Mouse (Mus musculus) forebrain, embryonic 16.5 days (tissue): Measurements from ENCODE around the gene Akt3. TPM values are rescaled to one million over a fixed set of nuclear protein-coding genes. Genes with fewer than 3 reads are reported as not detected.

Source experiments
- ATAC-seq: fragments of 200-750 bp; cut with Nextera tagmentation; 2 replicates; pipeline ENCODE4 v1.8.0; 2017; ENCODE audit warnings: mild to moderate bottlenecking, moderate library complexity
- H3K27ac ChIP-seq: fragments of 300-500 bp; sonication (generic); 2 replicates; pipeline ENCODE4 v1.5.1; 2014; ENCODE audit warnings: low read length, control low read depth
- H3K27me3 ChIP-seq: fragments of 300-500 bp; sonication (generic); replicated peaks from 2 replicates; pipeline ENCODE4 v1.6.1; 2014; ENCODE audit warnings: low read length; ENCODE audit not compliant: control insufficient read depth, insufficient read depth
- H3K36me3 ChIP-seq: fragments of 300-500 bp; sonication (generic); 2 replicates; pipeline ENCODE4 v1.6.1; 2014; ENCODE audit not compliant: control insufficient read depth, insufficient read depth
- H3K4me1 ChIP-seq: fragments of 300-500 bp; sonication (generic); replicated peaks from 2 replicates; pipeline ENCODE4 v1.6.1; 2014; ENCODE audit warnings: low read length; ENCODE audit not compliant: control insufficient read depth, insufficient read depth
- H3K4me2 ChIP-seq: fragments of 300-500 bp; sonication (generic); 2 replicates; pipeline ENCODE4 v1.6.1; 2014; ENCODE audit warnings: mild to moderate bottlenecking, low read length, control low read depth
- H3K4me3 ChIP-seq: fragments of 300-500 bp; sonication (generic); replicated peaks from 2 replicates; pipeline ENCODE4 v1.5.1; 2014; ENCODE audit warnings: mild to moderate bottlenecking, low read length, control low read depth
- H3K9ac ChIP-seq: fragments of 300-500 bp; sonication (generic); replicated peaks from 2 replicates; pipeline ENCODE4 v1.6.1; 2014; ENCODE audit warnings: low read depth, low read length, control low read depth
- H3K9me3 ChIP-seq: fragments of 300-500 bp; sonication (generic); 2 replicates; pipeline ENCODE4 v1.6.1; 2016; ENCODE audit warnings: low read length; ENCODE audit not compliant: control insufficient read depth
- WGBS: fragments of 180-500 bp; shearing (Covaris S2); extraction: QIAGEN DNeasy Blood & Tissue Kit; methylation state at CpG from one replicate; pipeline ENCODE4 v1.1.7; 2014; 5-methylcytosine and 5-hydroxymethylcytosine counted together
- polyA plus RNA-seq: library from polyadenylated mRNA; unstranded; fragments of >200 nt; fragmentation: Nextera tagmentation; extraction: Ambion mirVana; gene quantifications from 2 replicates; pipeline ENCODE4 v1.2.1, GENCODE M21; 2015

Gene Akt3
- polyA plus RNA-seq, 1 experiment from 2014 or later, result 40.6 TPM

DNA sequence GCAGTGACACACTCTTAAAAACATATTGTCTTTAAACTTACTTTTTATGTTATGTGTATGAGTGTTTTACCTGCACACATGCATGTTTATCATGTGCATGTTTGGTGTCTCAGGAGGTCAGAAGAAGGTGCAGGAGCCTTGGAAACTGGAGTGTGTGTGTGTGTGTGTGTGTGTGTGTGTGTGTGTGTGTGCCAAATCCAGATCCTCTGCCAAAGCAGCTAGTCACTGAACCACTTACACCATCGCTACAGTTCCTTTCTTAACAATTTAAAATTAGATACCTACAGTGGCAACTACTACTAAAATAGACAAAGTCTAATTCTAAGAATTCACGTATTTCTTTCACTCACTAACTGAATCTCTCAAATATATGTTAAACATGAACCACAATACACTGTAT is 209.2 kb downstream of the Akt3 start:
- Histone ChIP-seq H3K27me3 (no peaks in the 10 kb centered on the region), H3K36me3 (no peaks in the 10 kb centered on the region), H3K9ac (no peak overlapping the region), H3K4me3 (no peak overlapping the region), H3K4me2 (no peak overlapping the region), H3K9me3 (no peaks in the 10 kb centered on the region), H3K27ac (no peak overlapping the region), H3K4me1 (no peaks in the 10 kb centered on the region; the same call in 1 of the 2 replicates)
- WGBS, result 78% methylated on average over 2 of the region's 2 CpGs
- no peak for ATAC-seq

DNA sequence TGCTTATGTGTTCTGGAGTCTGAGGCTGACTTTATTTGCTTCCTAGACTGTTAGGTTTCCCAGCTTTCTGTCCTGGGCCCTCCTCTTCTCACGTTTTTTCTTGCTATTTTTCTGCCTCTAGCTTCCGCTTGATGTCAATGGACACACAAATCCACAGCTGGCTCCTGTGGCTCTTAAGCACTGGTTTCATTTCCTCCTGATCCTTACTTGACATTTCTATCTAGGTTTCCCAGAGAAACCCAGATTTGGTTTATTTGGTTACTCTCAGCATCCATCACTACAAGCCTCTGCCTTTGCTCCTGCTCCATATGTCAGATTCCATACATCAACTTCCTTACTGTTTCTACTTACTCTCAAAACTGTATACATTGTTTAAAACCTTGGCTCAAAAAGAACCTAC is 211.0 kb downstream of the Akt3 start:
- H3K4me2 ChIP-seq, result no peak overlapping the region
- no peak for ATAC-seq
- H3K36me3 ChIP-seq, result no peaks in the 10 kb centered on the region
- H3K4me1 ChIP-seq, result no peaks in the 10 kb centered on the region; the same call in 1 of the 2 replicates
- no peak overlapping the region for H3K9ac ChIP-seq
- H3K9me3 ChIP-seq, result no peaks in the 10 kb centered on the region
- H3K4me3 ChIP-seq, result no peak overlapping the region
- WGBS, result 81% methylated on average over 2 of the region's 2 CpGs
- H3K27ac ChIP-seq, result peak overlapping the region; percentile 32
- no peaks in the 10 kb centered on the region for H3K27me3 ChIP-seq

DNA sequence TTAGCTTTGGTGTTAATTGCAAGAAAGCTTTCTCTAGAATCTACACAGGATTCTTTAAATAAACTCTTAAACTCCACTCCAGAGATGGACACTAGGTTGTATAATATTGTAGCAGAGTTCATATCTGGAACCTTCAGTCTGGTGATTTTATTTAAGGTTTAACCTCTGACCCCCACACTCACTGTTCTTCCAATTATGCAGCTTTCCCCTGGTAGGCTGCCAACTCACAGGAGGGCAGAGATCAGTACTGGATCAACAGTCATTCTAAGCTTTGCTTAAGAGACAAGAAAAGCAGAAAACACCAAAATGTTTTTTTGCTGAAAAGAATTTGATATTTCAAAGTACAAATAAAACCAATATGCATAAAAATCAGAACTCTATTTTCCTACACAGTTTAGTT is 212.1 kb downstream of the Akt3 start:
- no peaks in the 10 kb centered on the region for H3K9me3 ChIP-seq
- no peak overlapping the region for H3K27ac ChIP-seq
- H3K4me1 ChIP-seq, result no peaks in the 10 kb centered on the region
- no peak overlapping the region for H3K9ac ChIP-seq
- H3K4me3 ChIP-seq, result no peak overlapping the region
- H3K4me2 ChIP-seq, result no peak overlapping the region
- ATAC-seq, result no peak
- H3K27me3 ChIP-seq, result no peaks in the 10 kb centered on the region
- H3K36me3 ChIP-seq, result no peaks in the 10 kb centered on the region

DNA sequence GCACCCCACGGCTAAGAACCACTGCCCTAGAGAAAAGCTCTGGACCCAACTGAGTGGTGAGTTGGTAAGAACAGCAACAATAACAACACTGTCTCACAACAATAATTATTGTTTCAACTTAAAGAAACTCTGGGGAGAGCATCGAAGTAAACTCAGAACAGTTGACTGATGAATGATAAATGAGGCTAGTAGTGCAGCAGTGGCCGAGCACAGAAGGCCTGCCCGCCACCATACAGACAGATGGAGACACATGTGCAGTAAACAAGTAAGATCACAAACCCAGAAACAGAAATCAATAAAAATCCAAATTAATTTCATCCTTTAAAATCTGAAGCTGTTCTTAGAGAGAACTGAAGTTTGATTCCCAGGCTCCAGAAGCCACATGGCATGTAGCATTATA is 217.9 kb downstream of the Akt3 start:
- WGBS, result 37% methylated on average over 4 of the region's 4 CpGs
- no peak overlapping the region for H3K9ac ChIP-seq
- H3K4me1 ChIP-seq, result no peaks in the 10 kb centered on the region; the same call in 1 of the 2 replicates
- H3K4me3 ChIP-seq, result no peak overlapping the region
- no peak for ATAC-seq
- H3K27ac ChIP-seq, result peak overlapping the region; percentile 31
- no peaks in the 10 kb centered on the region for H3K36me3 ChIP-seq
- H3K4me2 ChIP-seq, result no peak overlapping the region
- no peaks in the 10 kb centered on the region for H3K27me3 ChIP-seq
- H3K9me3 ChIP-seq, result no peaks in the 10 kb centered on the region

DNA sequence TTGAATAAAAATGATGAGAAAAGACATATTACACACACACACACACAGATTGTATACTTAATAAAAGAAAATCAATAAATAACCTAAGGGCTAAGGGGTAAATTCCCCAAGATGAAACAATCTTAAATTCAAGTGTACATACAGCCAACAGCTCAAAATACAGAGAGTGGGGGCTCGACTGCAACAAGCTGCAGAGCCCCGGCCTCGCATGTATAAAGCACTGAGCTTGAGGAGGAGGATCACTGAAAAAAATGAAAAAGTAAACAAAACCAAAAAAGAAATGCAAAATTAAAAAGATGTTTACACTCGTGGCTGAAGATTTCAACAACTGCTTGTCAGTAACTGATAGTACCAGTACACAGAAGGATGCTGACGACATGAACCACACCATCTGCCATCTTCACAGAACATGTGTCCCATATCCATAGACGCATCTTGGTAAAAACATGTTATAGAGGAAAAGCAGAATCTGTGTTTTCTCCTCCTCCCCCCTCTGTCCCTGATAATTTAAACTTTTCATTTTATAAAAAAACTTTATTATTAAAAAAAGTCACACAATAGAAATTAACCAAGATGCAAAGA is 218.8 kb downstream of the Akt3 start:
- H3K36me3 ChIP-seq, result no peaks in the 10 kb centered on the region
- no peak overlapping the region for H3K4me3 ChIP-seq
- peak; percentile 82 for ATAC-seq
- WGBS, result 41% methylated on average over 6 of the region's 6 CpGs
- H3K9ac ChIP-seq, result no peak overlapping the region
- no peaks in the 10 kb centered on the region for H3K9me3 ChIP-seq
- no peak overlapping the region for H3K4me2 ChIP-seq
- H3K4me1 ChIP-seq, result no peaks in the 10 kb centered on the region; the same call in 1 of the 2 replicates
- no peaks in the 10 kb centered on the region for H3K27me3 ChIP-seq
- H3K27ac ChIP-seq, result peak overlapping the region; percentile 84

DNA sequence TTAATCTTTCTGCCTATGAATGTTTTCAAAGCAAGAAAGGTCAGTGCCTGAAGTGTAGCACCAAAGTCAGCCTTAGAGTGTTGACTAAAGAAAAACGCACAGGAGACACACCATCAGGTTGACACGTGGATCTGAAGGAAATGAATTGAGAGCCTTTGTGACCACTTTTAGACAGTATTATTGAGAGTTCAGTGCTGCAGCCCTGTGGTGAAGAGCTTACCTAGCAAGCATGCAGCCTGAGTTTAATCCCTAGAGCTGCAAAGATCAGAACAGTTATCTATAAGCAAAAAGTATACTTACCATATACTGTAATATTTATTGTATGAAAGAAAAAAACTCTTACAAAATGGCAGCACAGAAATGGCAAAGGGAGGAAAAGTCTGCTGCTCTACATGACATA is 219.6 kb downstream of the Akt3 start:
- no peak overlapping the region for H3K4me3 ChIP-seq
- no peaks in the 10 kb centered on the region for H3K36me3 ChIP-seq
- no peak overlapping the region for H3K9ac ChIP-seq
- WGBS, result 30% methylated on average over 2 of the region's 2 CpGs
- H3K9me3 ChIP-seq, result no peaks in the 10 kb centered on the region
- H3K4me1 ChIP-seq, result no peaks in the 10 kb centered on the region; the same call in 1 of the 2 replicates
- no peaks in the 10 kb centered on the region for H3K27me3 ChIP-seq
- ATAC-seq, result no peak
- H3K4me2 ChIP-seq, result no peak overlapping the region
- H3K27ac ChIP-seq, result peak overlapping the region; percentile 51

DNA sequence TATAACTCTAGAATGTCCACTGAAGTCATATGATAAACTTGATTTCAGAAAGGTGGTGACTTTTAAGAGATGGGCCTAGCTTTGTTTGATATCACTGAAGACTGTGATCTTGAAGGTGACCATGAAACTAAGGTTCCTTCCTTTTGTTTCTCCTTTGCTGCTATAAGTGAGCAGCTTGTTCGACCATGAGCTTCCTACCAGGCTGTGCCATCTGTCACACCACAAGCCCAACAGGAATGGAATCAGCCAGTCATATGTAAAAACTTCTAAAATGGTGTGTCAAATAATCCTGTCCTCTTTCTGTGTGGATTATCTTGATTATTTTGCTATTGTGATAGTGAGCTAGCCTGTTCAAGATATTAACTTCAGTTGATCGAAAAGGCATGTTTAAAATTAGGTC is 222.5 kb downstream of the Akt3 start:
- Histone ChIP-seq H3K9me3 (no peaks in the 10 kb centered on the region), H3K27me3 (no peaks in the 10 kb centered on the region), H3K9ac (no peak overlapping the region), H3K36me3 (peaks cover 3% of the 10 kb centered on the region; the same call in 1 of the 2 replicates), H3K4me3 (no peak overlapping the region), H3K4me1 (peaks cover 2% of the 10 kb centered on the region; the same call in 1 of the 2 replicates), H3K4me2 (no peak overlapping the region), H3K27ac (no peak overlapping the region)
- ATAC-seq, result no peak
- WGBS, result 68% methylated on average over 2 of the region's 2 CpGs

DNA sequence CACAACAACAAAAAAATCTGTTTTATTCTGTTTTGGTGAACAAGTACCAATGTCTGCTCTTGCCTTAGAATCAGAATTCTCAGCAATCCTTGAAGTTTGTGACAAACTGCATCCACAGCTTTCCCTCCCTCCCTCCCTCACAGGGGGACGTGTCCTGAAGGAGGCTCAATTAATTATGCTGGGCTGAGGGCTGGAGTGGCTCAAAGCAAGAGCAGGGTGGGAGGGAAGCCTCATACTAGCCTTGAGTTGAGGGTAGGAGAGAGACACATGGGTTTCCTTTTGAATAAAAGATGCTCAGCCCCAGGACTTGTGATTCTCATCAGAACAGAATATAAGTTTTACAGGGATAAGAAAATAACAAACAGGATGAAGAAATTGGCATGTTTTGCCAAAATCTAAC is 225.8 kb downstream of the Akt3 start:
- H3K9ac ChIP-seq, result no peak overlapping the region
- no peaks in the 10 kb centered on the region for H3K27me3 ChIP-seq
- H3K36me3 ChIP-seq, result peaks cover 3% of the 10 kb centered on the region; the same call in 1 of the 2 replicates
- peaks cover 2% of the 10 kb centered on the region; the same call in 1 of the 2 replicates for H3K4me1 ChIP-seq
- H3K9me3 ChIP-seq, result no peaks in the 10 kb centered on the region
- H3K4me3 ChIP-seq, result no peak overlapping the region
- no peak overlapping the region for H3K27ac ChIP-seq
- H3K4me2 ChIP-seq, result no peak overlapping the region
- ATAC-seq, result no peak
- WGBS, result 0% methylated on average over 1 of the region's 1 CpGs

DNA sequence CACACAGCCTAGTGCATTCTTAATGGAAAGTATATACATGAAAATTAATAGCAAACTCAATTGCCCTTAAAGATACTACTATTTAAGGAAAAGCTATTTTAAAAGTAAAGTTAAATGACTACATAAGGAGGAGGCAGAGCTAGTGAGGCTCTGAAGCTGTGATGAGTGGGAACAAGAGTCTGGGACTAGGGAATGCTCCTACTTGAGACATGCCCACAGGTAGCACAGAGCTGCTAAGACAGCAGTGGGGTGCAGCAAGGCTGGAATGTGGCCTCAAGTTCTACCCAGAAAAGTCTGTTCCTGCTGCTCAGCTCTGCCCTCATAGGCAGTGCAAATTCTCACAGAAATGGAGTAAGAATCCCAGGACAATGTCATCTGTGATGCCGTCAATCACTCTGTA is 226.8 kb downstream of the Akt3 start:
- ATAC-seq, result no peak
- H3K27me3 ChIP-seq, result no peaks in the 10 kb centered on the region
- H3K4me3 ChIP-seq, result no peak overlapping the region
- H3K9ac ChIP-seq, result no peak overlapping the region
- no peaks in the 10 kb centered on the region for H3K9me3 ChIP-seq
- peaks cover 2% of the 10 kb centered on the region; the same call in 1 of the 2 replicates for H3K4me1 ChIP-seq
- 97% methylated on average over 1 of the region's 1 CpGs for WGBS
- H3K36me3 ChIP-seq, result peaks cover 3% of the 10 kb centered on the region; the same call in 1 of the 2 replicates
- H3K4me2 ChIP-seq, result no peak overlapping the region
- no peak overlapping the region for H3K27ac ChIP-seq

DNA sequence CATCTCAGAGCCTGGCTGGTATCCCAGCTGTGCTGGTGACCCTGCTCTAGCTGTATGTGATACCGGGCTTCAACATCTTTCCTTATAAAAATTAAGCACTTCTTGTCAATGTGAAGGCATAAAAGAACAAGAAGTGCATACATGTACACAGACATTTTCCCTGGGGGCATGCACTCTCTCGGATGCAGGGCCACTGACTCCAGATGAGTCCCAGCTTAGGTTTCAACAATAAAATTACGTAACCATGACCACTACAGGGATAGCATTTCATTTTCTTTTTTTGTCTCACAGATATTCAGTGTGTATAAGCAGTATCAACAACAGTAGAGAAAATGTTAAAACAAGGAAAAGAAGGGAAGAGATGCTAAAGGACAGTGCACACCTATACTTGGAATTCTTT is 227.3 kb downstream of the Akt3 start:
- Histone ChIP-seq H3K9me3 (no peaks in the 10 kb centered on the region), H3K27ac (no peak overlapping the region), H3K4me1 (peaks cover 2% of the 10 kb centered on the region; the same call in 1 of the 2 replicates), H3K36me3 (peaks cover 3% of the 10 kb centered on the region; the same call in 1 of the 2 replicates), H3K27me3 (no peaks in the 10 kb centered on the region), H3K4me2 (no peak overlapping the region), H3K9ac (no peak overlapping the region), H3K4me3 (no peak overlapping the region)
- 87% methylated on average over 3 of the region's 3 CpGs for WGBS
- ATAC-seq, result no peak
